Mouse (Mus musculus): ENCODE measurements around the gene Pomt2. TPM values are rescaled to one million over a fixed set of nuclear protein-coding genes. Genes with fewer than 3 reads are reported as not detected.

The Pomt2 gene
- polyA plus RNA-seq, 1 experiment from 2014 or later: 17.1 TPM

DNA sequence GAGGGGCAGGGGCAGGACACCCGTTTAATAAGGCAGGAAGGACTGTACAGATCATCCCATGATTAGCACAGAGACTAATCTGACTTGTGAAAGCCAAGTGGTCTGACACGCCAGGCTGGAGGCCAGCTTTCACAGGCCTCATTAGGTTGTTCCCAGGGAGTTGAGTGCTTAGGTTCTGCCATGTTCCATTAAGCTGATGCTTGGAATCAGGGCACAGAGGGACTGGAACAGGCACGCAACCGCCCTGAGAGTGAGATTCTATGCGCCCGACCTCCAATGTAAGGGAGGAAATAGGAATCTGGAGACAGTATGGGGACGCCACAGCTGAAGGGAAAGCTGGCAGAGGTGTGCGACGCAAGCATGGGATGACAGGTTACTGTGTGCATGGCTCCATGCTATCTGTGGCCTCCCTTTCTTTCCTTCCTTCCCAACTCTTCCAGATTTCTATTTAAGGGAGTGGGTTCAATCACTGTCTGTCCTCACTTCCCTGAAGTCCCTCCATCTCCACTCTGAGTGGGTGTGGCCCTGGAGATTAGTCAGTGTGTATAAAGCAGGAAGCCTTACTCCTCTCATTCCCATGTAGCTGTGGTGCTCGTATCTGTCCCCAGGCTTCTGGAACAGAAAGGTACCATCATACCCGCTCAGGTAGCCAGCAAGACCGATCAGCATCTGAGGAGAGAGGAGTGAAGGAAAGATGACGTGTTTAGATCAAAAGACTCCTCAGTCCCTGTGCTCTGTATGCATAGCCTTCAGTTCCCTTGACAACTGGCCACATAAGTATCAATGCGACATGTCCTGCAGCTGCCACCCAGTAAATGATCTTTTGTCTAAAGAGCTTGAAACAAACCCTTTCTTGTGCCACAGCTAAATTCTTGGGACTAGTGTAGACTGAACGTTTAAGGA lies 10.1 kb downstream of the Pomt2 start:
- Histone ChIP-seq H3K36me3 (ENCODE audit: control insufficient read depth, insufficient read depth, low read length) (peaks cover 34% of the 10 kb centered on the region), H3K4me2 (ENCODE audit: low read length) (no peak overlapping the region), H3K9ac (ENCODE audit: low read length) (no peak overlapping the region), H3K4me1 (replicated peaks; ENCODE audit: control insufficient read depth, insufficient read depth, low read length) (no peaks in the 10 kb centered on the region), H3K9me3 (ENCODE audit: control insufficient read depth, low read length) (no peaks in the 10 kb centered on the region), H3K4me3 (ENCODE audit: low read depth, low read length) (no peak overlapping the region), H3K27me3 (replicated peaks; ENCODE audit: control insufficient read depth, insufficient read depth, low read length) (no peaks in the 10 kb centered on the region), H3K27ac (ENCODE audit: low read depth) (no peak overlapping the region)
- no peak for ATAC-seq (replicated peaks; ENCODE audit: low FRiP score, low TSS enrichment, low read depth)
- 86% methylated on average over 15 of the region's 15 CpGs for WGBS
- DNase-seq (ENCODE audit: low spot score): no peak

DNA sequence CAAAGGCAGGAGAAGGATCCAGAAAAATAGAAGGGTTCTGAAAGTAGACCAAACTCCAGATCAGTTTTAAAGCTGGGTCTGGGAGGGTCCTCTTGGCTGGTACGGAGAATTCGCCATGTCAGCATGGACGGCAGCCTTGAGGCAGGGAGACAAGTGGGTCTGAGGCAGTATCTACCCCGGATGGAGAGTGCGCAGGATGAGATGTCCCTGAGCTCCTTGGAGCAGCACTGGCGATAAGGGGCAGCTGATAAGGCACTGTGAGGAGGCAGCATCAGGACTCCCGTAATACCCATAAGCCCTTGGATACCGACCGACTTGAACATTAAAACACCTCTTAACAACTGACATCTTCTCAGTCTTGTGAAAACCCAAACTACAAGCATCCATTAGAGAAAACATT lies 15.0 kb downstream of the Pomt2 start:
- H3K27ac ChIP-seq (ENCODE audit: low read depth): no peak overlapping the region
- WGBS: 90% methylated on average over 9 of the region's 9 CpGs
- H3K4me3 ChIP-seq (ENCODE audit: low read depth, low read length): no peak overlapping the region
- no peak for DNase-seq (ENCODE audit: low spot score)
- no peaks in the 10 kb centered on the region for H3K4me1 ChIP-seq (replicated peaks; ENCODE audit: control insufficient read depth, insufficient read depth, low read length)
- H3K27me3 ChIP-seq (replicated peaks; ENCODE audit: control insufficient read depth, insufficient read depth, low read length): no peaks in the 10 kb centered on the region
- no peak overlapping the region for H3K4me2 ChIP-seq (ENCODE audit: low read length)
- H3K9me3 ChIP-seq (ENCODE audit: control insufficient read depth, low read length): no peaks in the 10 kb centered on the region
- H3K9ac ChIP-seq (ENCODE audit: low read length): no peak overlapping the region
- H3K36me3 ChIP-seq (ENCODE audit: control insufficient read depth, insufficient read depth, low read length): peaks cover 39% of the 10 kb centered on the region
- no peak for ATAC-seq (replicated peaks; ENCODE audit: low FRiP score, low TSS enrichment, low read depth)

DNA sequence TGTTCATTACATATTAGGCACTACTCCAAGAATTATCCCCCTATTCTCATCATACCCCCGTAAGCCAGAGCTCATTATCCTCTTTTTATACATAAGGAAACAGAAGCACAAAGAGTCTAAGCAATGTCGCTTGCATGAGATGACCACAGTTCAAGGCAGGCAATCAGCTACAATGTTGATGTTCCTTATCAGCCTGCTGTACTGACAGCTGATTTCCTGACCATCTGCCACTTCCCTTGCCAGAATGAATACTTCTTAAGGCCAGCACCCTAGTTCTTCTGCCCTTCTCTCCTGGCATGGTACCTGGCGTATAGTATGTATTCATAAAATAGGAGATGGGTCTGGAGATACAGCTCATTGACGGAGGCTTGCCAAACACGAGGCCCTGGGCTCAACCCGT lies 15.6 kb downstream of the Pomt2 start:
- WGBS: 86% methylated on average over 6 of the region's 6 CpGs
- Histone ChIP-seq H3K9me3 (ENCODE audit: control insufficient read depth, low read length) (no peaks in the 10 kb centered on the region), H3K27ac (ENCODE audit: low read depth) (no peak overlapping the region), H3K36me3 (ENCODE audit: control insufficient read depth, insufficient read depth, low read length) (peaks cover 36% of the 10 kb centered on the region), H3K4me1 (replicated peaks; ENCODE audit: control insufficient read depth, insufficient read depth, low read length) (no peaks in the 10 kb centered on the region), H3K9ac (ENCODE audit: low read length) (no peak overlapping the region), H3K4me3 (ENCODE audit: low read depth, low read length) (no peak overlapping the region), H3K4me2 (ENCODE audit: low read length) (no peak overlapping the region), H3K27me3 (replicated peaks; ENCODE audit: control insufficient read depth, insufficient read depth, low read length) (no peaks in the 10 kb centered on the region)
- DNase-seq (ENCODE audit: low spot score) (no peak), ATAC-seq (replicated peaks; ENCODE audit: low FRiP score, low TSS enrichment, low read depth) (no peak)

DNA sequence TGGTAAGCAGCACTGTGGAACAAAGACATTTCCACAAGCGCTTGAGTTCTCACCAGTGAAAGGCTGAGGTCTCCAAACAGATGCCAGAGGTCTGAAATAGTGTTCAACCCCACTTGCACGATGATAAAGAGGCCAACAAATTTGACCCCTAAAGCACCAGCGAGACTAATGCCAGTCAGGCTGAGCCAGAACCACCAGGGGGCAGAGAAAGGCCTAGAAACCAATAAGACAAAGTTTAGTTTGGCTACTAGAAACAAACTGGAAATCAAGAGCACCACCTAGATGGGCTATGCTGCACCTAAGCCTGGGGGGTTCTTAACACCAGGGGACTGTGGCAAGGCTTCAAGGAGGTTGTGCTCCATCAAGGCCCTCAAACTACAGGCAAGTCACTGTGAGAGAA lies 16.1 kb downstream of the Pomt2 start:
- ATAC-seq (replicated peaks; ENCODE audit: low FRiP score, low TSS enrichment, low read depth): no peak
- no peak overlapping the region for H3K4me2 ChIP-seq (ENCODE audit: low read length)
- no peak overlapping the region for H3K9ac ChIP-seq (ENCODE audit: low read length)
- no peak overlapping the region for H3K4me3 ChIP-seq (ENCODE audit: low read depth, low read length)
- 59% methylated on average over 3 of the region's 3 CpGs for WGBS
- peak; percentile 58 for DNase-seq (ENCODE audit: low spot score)
- no peak overlapping the region for H3K27ac ChIP-seq (ENCODE audit: low read depth)
- H3K27me3 ChIP-seq (replicated peaks; ENCODE audit: control insufficient read depth, insufficient read depth, low read length): no peaks in the 10 kb centered on the region
- H3K9me3 ChIP-seq (ENCODE audit: control insufficient read depth, low read length): no peaks in the 10 kb centered on the region
- H3K4me1 ChIP-seq (replicated peaks; ENCODE audit: control insufficient read depth, insufficient read depth, low read length): no peaks in the 10 kb centered on the region
- peaks cover 35% of the 10 kb centered on the region for H3K36me3 ChIP-seq (ENCODE audit: control insufficient read depth, insufficient read depth, low read length)

- 80% methylated on average over 2 of the region's 2 CpGs for whole genome bisulfite sequencing
- no peaks in the 10 kb centered on the region for H3K9me3 ChIP-seq (ENCODE audit: control insufficient read depth, low read length)
- peaks cover 35% of the 10 kb centered on the region for H3K36me3 ChIP-seq (ENCODE audit: control insufficient read depth, insufficient read depth, low read length)
- ATAC-seq (replicated peaks; ENCODE audit: low FRiP score, low TSS enrichment, low read depth): no peak
- no peak overlapping the region for H3K4me2 ChIP-seq (ENCODE audit: low read length)
- H3K9ac ChIP-seq (ENCODE audit: low read length): no peak overlapping the region
- H3K27ac ChIP-seq (ENCODE audit: low read depth): no peak overlapping the region
- no peak overlapping the region for H3K4me3 ChIP-seq (ENCODE audit: low read depth, low read length)
- no peaks in the 10 kb centered on the region for H3K27me3 ChIP-seq (replicated peaks; ENCODE audit: control insufficient read depth, insufficient read depth, low read length)
- H3K4me1 ChIP-seq (replicated peaks; ENCODE audit: control insufficient read depth, insufficient read depth, low read length): no peaks in the 10 kb centered on the region
- no peak for DNase-seq (ENCODE audit: low spot score)
These were observed 16.6 kb downstream of the Pomt2 start for GRCm38 (mm10) chr12:87131181-87131580.

DNA sequence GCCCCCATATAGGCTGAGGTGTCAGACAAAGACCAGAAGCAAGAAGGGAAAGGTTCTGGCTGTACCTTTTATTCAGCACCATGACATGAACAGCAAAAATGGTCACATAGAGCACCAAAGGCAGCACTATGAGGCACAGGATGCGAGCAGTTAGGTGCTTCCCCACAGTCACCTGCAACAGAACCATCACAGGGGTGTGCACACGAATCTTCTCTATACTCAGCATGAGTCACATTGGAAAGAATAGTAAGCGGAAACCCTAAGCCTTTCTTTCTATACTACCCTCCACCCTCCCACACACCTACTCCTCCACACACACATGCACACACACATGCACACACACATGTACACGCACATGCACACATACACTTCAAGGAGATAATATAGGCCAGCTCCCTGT lies 17.5 kb downstream of the Pomt2 start:
- Histone ChIP-seq H3K36me3 (ENCODE audit: control insufficient read depth, insufficient read depth, low read length) (peaks cover 30% of the 10 kb centered on the region), H3K27me3 (replicated peaks; ENCODE audit: control insufficient read depth, insufficient read depth, low read length) (no peaks in the 10 kb centered on the region), H3K4me1 (replicated peaks; ENCODE audit: control insufficient read depth, insufficient read depth, low read length) (no peaks in the 10 kb centered on the region), H3K4me2 (ENCODE audit: low read length) (no peak overlapping the region), H3K4me3 (ENCODE audit: low read depth, low read length) (no peak overlapping the region), H3K9me3 (ENCODE audit: control insufficient read depth, low read length) (no peaks in the 10 kb centered on the region), H3K9ac (ENCODE audit: low read length) (no peak overlapping the region), H3K27ac (ENCODE audit: low read depth) (no peak overlapping the region)
- 91% methylated on average over 4 of the region's 4 CpGs for WGBS
- no peak for DNase-seq (ENCODE audit: low spot score)
- ATAC-seq (replicated peaks; ENCODE audit: low FRiP score, low TSS enrichment, low read depth): no peak

DNA sequence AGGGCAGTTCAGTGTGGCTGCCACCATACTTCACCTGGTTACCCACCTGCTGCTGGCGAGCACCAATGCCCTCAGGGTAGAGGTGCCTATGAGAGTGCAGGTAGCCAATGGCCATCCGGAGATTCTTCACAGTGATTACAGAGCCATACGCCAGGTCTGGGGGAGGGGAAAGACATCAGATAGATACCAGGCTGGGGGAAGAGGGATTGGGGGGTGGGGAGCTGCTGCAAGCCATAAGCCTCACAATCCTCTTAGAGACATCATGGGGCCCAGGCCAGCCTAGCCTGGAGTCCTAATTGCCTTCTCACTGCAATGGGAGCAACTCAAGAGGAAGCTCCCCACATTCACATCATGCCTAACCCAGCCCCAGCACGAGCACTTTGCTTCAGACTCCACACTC lies 20.5 kb downstream of the Pomt2 start:
- Histone ChIP-seq H3K27ac (ENCODE audit: low read depth) (no peak overlapping the region), H3K9me3 (ENCODE audit: control insufficient read depth, low read length) (no peaks in the 10 kb centered on the region), H3K4me1 (replicated peaks; ENCODE audit: control insufficient read depth, insufficient read depth, low read length) (no peaks in the 10 kb centered on the region), H3K4me3 (ENCODE audit: low read depth, low read length) (no peak overlapping the region), H3K4me2 (ENCODE audit: low read length) (no peak overlapping the region), H3K9ac (ENCODE audit: low read length) (no peak overlapping the region), H3K36me3 (ENCODE audit: control insufficient read depth, insufficient read depth, low read length) (peaks cover 38% of the 10 kb centered on the region), H3K27me3 (replicated peaks; ENCODE audit: control insufficient read depth, insufficient read depth, low read length) (no peaks in the 10 kb centered on the region)
- WGBS: 74% methylated on average over 4 of the region's 4 CpGs
- DNase-seq (ENCODE audit: low spot score) (no peak), ATAC-seq (replicated peaks; ENCODE audit: low FRiP score, low TSS enrichment, low read depth) (no peak)

- 82% methylated on average over 4 of the region's 4 CpGs for WGBS
- H3K9me3 ChIP-seq (ENCODE audit: control insufficient read depth, low read length): no peaks in the 10 kb centered on the region
- H3K9ac ChIP-seq (ENCODE audit: low read length): no peak overlapping the region
- H3K36me3 ChIP-seq (ENCODE audit: control insufficient read depth, insufficient read depth, low read length): peaks cover 53% of the 10 kb centered on the region
- no peak for ATAC-seq (replicated peaks; ENCODE audit: low FRiP score, low TSS enrichment, low read depth)
- DNase-seq (ENCODE audit: low spot score): no peak
- no peaks in the 10 kb centered on the region for H3K27me3 ChIP-seq (replicated peaks; ENCODE audit: control insufficient read depth, insufficient read depth, low read length)
- no peak overlapping the region for H3K4me3 ChIP-seq (ENCODE audit: low read depth, low read length)
- no peak overlapping the region for H3K27ac ChIP-seq (ENCODE audit: low read depth)
- H3K4me2 ChIP-seq (ENCODE audit: low read length): no peak overlapping the region
- H3K4me1 ChIP-seq (replicated peaks; ENCODE audit: control insufficient read depth, insufficient read depth, low read length): no peaks in the 10 kb centered on the region
These were observed 25.7 kb downstream of the Pomt2 start for GRCm38 (mm10) chr12:87121918-87122589.

Measured in intestine, embryonic 14.5 days (tissue).